ENCODE assay signal across 24 mouse cellular contexts in genomic region chr5:46092549-46092948, GRCm38 (mm10).
A peak's percentile ranks its signal among the peaks of the same experiment; 100 is the strongest.
DNase-seq lines count a peak whose midpoint lies in the region; ATAC-seq and TF ChIP-seq lines count a peak whose summit lies in the region.
"Had no signal": no experiment of that assay in that cellular context is flagged by ENCODE, and none has a peak within 500 bp of the region (broad histone marks: within the 10 kb centered on the region; RNA-seq: fewer than 3 reads in every experiment).

No protein-coding gene starts in this region.

- peak; percentile 83 for DNase-seq in lung, embryonic 14.5 days
- DNase-seq in lung, postnatal 36 days, result no peak
- no peak for DNase-seq in lung, adult 2 months
- DNase-seq in lung, postnatal 10 days, result peak; percentile 42
- DNase-seq in urinary bladder, postnatal 10 days (ENCODE audit: low spot score), result no peak
- DNase-seq: adrenal gland, adult 8-10 months; adrenal gland, postnatal 14 days; adrenal gland, postnatal 36 days; B cell, adult 2 months; cerebellum, adult 11-12 months; cerebellum, adult 2 months; cerebellum, adult 9-10 months; cerebellum, postnatal 10 days; cerebellum, postnatal 25 days had no signal

- H3K27ac ChIP-seq in lung, embryonic 14.5 days (ENCODE audit: low read depth), result no peak overlapping the region
- no peak overlapping the region for H3K27ac ChIP-seq in lung, embryonic 16.5 days (ENCODE audit: low read length)
- H3K27ac ChIP-seq: embryonic facial prominence, embryonic 10.5 days; embryonic facial prominence, embryonic 12.5 days; forebrain, embryonic 13.5 days; forebrain, embryonic 15.5 days had no signal

- H3K36me3 ChIP-seq in lung, embryonic 14.5 days (ENCODE audit: insufficient read depth), result no peaks in the 10 kb centered on the region
- H3K36me3 ChIP-seq in lung, embryonic 16.5 days (ENCODE audit: control insufficient read depth, insufficient read depth, low read length), result no peaks in the 10 kb centered on the region
- H3K36me3 ChIP-seq: embryonic facial prominence, embryonic 10.5 days; embryonic facial prominence, embryonic 12.5 days; forebrain, embryonic 15.5 days; G1E had no signal

- no peak for TF ChIP-seq POLR2A in lung, adult 2 months (IDR thresholded peaks at IDR 0.05; ENCODE audit: borderline replicate concordance, extremely low read depth, low read depth, low read length)

- no peak overlapping the region for H3K9ac ChIP-seq in lung, embryonic 14.5 days
- no peak overlapping the region for H3K9ac ChIP-seq in lung, embryonic 16.5 days (ENCODE audit: low read length)
- H3K9ac ChIP-seq: embryonic facial prominence, embryonic 12.5 days; forebrain, embryonic 13.5 days; forebrain, embryonic 15.5 days had no signal

- H3K27me3 ChIP-seq in lung, embryonic 14.5 days (ENCODE audit: insufficient read depth, low read length), result no peaks in the 10 kb centered on the region
- H3K27me3 ChIP-seq in lung, embryonic 16.5 days (ENCODE audit: control insufficient read depth, insufficient read depth, low read depth, low read length), result no peaks in the 10 kb centered on the region
- H3K27me3 ChIP-seq: CH12.LX; embryonic facial prominence, embryonic 12.5 days; forebrain, embryonic 13.5 days; forebrain, embryonic 15.5 days had no signal

- 41% methylated on average over 5 of the region's 5 CpGs for WGBS in lung, embryonic 14.5 days
- WGBS in lung, embryonic 16.5 days, result 44% methylated on average over 5 of the region's 5 CpGs
- 77% methylated on average over 5 of the region's 5 CpGs for WGBS in lung, adult 2 months

- H3K4me1 ChIP-seq in lung, embryonic 14.5 days (ENCODE audit: insufficient read depth), result 0 out of 2 replicates have a peak, but pooled peaks cover 4% of the 10 kb centered on the region
- H3K4me1 ChIP-seq in lung, embryonic 16.5 days (replicated peaks; ENCODE audit: control insufficient read depth, insufficient read depth, low read length), result no peaks in the 10 kb centered on the region
- no peaks in the 10 kb centered on the region for H3K4me1 ChIP-seq in lung, adult 2 months (ENCODE audit: control insufficient read depth, insufficient read depth, low read length)
- H3K4me1 ChIP-seq: embryonic facial prominence, embryonic 10.5 days; embryonic facial prominence, embryonic 12.5 days; forebrain, embryonic 13.5 days; forebrain, embryonic 15.5 days had no signal

- no peak overlapping the region for H3K4me2 ChIP-seq in lung, embryonic 14.5 days
- no peak overlapping the region for H3K4me2 ChIP-seq in lung, embryonic 16.5 days (ENCODE audit: low read depth, low read length)
- H3K4me2 ChIP-seq: embryonic facial prominence, embryonic 12.5 days; forebrain, embryonic 13.5 days; forebrain, embryonic 15.5 days had no signal

- peak; percentile 96 for ATAC-seq in lung, embryonic 14.5 days (ENCODE audit: insufficient read depth)
- ATAC-seq in lung, embryonic 16.5 days (ENCODE audit: low read depth), result peak; percentile 95
- ATAC-seq: activated CD4-positive, CD25-positive, alpha-beta regulatory T cell, adult 4 months; CD4-positive, CD25-positive, alpha-beta regulatory T cell, adult 4 months; forebrain, embryonic 13.5 days; forebrain, embryonic 15.5 days; Patski had no signal

- H3K9me3 ChIP-seq in lung, embryonic 14.5 days (ENCODE audit: low read depth, low read length), result no peaks in the 10 kb centered on the region
- no peaks in the 10 kb centered on the region for H3K9me3 ChIP-seq in lung, embryonic 16.5 days (ENCODE audit: control insufficient read depth, low read length)
- H3K9me3 ChIP-seq: embryonic facial prominence, embryonic 10.5 days; embryonic facial prominence, embryonic 12.5 days; forebrain, embryonic 13.5 days; forebrain, embryonic 15.5 days; G1E had no signal

- TF ChIP-seq CTCF in lung, embryonic 14.5 days (IDR thresholded peaks at IDR 0.05; ENCODE audit: low read depth), result no peak
- no peak for TF ChIP-seq CTCF in lung, adult 2 months (IDR thresholded peaks at IDR 0.05; ENCODE audit: insufficient read depth, low read length)

- H3K4me3 ChIP-seq in lung, embryonic 14.5 days (ENCODE audit: low read depth, low read length), result no peak overlapping the region
- no peak overlapping the region for H3K4me3 ChIP-seq in lung, embryonic 16.5 days (ENCODE audit: low read length)
- no peak overlapping the region for H3K4me3 ChIP-seq in lung, adult 2 months (replicated peaks; ENCODE audit: extremely low read depth, low read depth, low read length)
- H3K4me3 ChIP-seq: embryonic facial prominence, embryonic 10.5 days; embryonic facial prominence, embryonic 12.5 days; forebrain, embryonic 13.5 days; forebrain, embryonic 15.5 days had no signal

Comparison
In these comparisons a context has a peak if more than half of its experiments do, and no peak if none do; other contexts are left out.
1. DNase-seq: peak in lung, embryonic 14.5 days (single experiment) and lung, postnatal 10 days (single experiment); none in lung, postnatal 36 days (single experiment), lung, adult 2 months (single experiment) and urinary bladder, postnatal 10 days (single experiment).